Mouse (Mus musculus): ENCODE measurements around the gene Lgi4.

Gene Lgi4

DNA sequence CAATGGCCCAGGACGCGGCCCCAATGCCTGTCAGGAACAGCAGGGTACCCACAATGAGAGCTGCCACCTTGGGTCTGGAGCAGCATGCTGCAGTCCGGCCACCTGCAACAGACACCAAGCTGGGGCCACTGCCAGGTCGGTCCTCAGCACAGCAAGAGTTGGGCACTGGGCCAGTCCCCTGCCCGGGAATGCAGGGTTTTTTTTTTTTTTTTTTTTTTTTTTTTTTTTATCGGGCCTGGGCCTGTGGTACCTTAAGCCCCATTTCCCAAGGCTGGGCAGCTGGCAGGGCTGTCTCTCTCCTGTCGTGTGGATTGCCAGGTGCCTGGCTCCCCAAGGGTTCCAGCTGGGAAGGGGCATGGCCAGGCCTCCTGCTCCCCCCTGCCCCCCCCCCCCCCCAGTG, 49.9 kb downstream of the Lgi4 start:
- DNase-seq: peak; percentile 81

DNA sequence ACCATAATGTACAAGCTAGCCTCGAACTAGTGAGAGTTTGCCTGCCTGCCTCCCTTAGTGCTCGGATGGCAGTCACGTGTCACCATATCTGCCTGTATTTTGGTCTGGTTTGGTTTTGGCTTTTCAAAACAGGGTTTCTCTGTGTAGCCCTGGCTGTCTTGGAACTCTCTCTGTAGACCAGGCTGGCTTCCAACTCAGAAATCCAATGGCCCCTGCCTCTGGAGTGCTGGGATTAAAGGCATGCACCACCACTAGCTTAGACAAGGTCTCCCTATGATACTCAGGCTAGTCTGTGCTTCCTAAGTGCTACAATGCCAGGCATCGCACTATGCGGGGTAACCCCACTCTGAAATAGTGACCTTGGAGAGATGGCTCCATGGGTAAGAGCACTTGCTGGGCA, 50.7 kb downstream of the Lgi4 start:
- DNase-seq: no peak

GRCm38 (mm10) chr7:31110861-31111385, 51.8 kb downstream of the Lgi4 start:
- no peak for DNase-seq

DNA sequence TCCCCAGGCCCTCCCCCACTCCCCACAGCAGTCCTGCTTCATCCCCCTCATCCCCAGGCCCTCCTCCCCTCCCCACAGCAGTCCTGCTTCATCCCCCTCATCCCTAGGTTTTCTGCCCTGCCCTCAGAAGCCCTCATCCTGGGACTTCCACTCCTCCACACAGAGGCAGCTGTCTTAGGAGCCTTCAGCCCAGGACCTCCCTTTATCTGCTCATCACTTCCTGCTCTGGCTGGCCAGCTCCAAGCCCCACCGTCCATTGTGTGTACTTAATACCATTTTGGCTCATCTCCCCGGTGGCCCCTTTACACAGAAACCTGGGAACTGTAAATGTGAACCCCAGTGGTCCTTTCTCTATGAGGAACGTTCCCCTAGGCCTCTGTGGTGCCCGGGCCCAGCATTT, 52.9 kb downstream of the Lgi4 start:
- no peak for DNase-seq

DNA sequence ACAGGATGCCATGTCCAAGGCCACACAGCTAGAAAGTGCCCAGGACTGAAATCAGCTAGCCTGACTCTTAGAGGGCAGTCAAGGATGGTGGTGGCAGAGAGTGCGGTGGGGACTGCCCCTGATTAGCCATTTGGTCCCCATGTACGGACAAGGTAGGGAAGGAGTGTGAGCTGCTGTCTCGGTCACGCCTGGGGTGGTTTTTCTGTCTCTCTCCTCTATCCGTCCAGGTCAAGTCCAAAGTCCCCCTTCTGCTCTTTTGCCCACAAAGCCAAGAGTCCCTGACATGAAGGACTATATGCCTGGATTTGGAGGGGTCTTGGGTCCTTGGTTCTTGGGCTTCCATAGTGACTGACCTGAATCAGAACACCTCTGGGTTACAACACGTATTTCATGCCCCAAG, 54.7 kb downstream of the Lgi4 start:
- DNase-seq: peak; percentile 88

DNA sequence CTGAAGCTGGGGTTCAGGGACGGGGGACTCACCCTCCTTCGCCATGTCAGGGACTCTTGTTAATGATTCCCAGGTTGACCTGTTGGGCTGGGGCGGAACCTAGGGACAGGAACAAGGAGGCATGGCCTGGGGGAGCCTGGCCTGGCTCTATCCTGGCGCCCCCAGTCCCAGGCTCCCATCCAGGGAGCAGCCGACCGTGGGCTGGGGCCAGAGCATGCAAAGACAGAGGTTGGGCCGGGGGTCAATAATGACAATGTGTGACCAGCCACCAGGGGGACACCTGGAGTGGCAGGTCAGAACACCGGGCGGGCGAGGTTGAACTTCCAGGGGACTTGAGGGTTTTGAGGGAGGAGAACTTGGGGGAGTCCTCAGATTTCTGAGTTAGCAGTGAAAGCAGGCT, 55.5 kb downstream of the Lgi4 start:
- DNase-seq: peak; percentile 87

- peak; percentile 93 for DNase-seq
Measured at GRCm38 (mm10) chr7:31115182-31115581, 56.0 kb downstream of the Lgi4 start, which contains the start of gene Hpn. Gene Hpn, minus strand, starts transcription at chr7:31115290.

- peak; percentile 95 for DNase-seq
Measured at GRCm38 (mm10) chr7:31115587-31116043, 56.5 kb downstream of the Lgi4 start.

- no peak for DNase-seq
Measured at GRCm38 (mm10) chr7:31116721-31117145, 57.6 kb downstream of the Lgi4 start.

DNA sequence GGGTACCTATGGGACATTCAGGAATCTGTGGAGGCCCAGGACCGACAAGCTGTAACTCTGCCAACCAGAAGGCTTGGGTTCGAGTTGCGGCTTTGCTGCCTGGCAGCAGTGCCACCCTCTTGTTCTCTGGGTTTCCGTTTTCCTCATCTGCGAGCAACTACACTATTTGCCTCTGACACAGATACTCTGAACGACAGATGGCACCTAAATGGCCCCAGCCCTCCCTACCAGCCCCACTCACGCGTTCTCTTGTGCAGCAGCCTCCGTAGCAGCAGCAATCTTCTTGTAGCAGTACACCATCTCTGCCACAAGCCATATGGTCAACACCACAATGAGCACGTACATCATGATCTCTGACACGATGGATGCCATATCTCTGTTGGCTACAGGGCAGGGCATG, 58.3 kb downstream of the Lgi4 start:
- no peak for DNase-seq

GRCm38 (mm10) chr7:31118486-31118885, 59.3 kb downstream of the Lgi4 start:
- no peak for DNase-seq

- DNase-seq: no peak
Measured at GRCm38 (mm10) chr7:31119556-31119955, 60.4 kb downstream of the Lgi4 start.

All from kidney, adult 9 months (tissue).